Mouse (Mus musculus) kidney, postnatal 0 days (tissue): ENCODE measurements at regions not wholly inside any gene's neighbourhood (a gene's known extent, or its start where the extent isn't known, plus 50 kb on each side); places are given as distances from the start of the nearest gene placed in this dataset.

ENCODE experiments used
- ATAC-seq: fragments of 200-750 bp; cut with Nextera tagmentation; replicated peaks from 2 replicates; pipeline ENCODE4 v1.8.0; 2017; ENCODE audit warnings: low read depth, moderate number of reproducible peaks, moderate TSS enrichment, moderate library complexity; ENCODE audit not compliant: low FRiP score
- DNase-seq: peaks from one replicate; pipeline ENCODE4 v3.0.0-alpha.2; 2016; ENCODE audit warnings: low spot score
- H3K27ac ChIP-seq: fragments of 300-500 bp; sonication (generic); 2 replicates; pipeline ENCODE4 v1.5.1; 2014; ENCODE audit warnings: mild to moderate bottlenecking
- H3K27me3 ChIP-seq: fragments of 300-500 bp; sonication (generic); 2 replicates; pipeline ENCODE4 v1.6.1; 2014; ENCODE audit warnings: low read length, mixed read lengths; ENCODE audit not compliant: insufficient read depth
- H3K36me3 ChIP-seq: fragments of 300-500 bp; sonication (generic); 2 replicates; pipeline ENCODE4 v1.6.1; 2014; ENCODE audit warnings: low read length, mixed read lengths; ENCODE audit not compliant: insufficient read depth
- H3K4me1 ChIP-seq: fragments of 300-500 bp; sonication (generic); replicated peaks from 2 replicates; pipeline ENCODE4 v1.6.1; 2014; ENCODE audit warnings: antibody characterized with exemption, low read length, mixed read lengths; ENCODE audit not compliant: insufficient read depth
- H3K4me2 ChIP-seq: fragments of 300-500 bp; sonication (generic); 2 replicates; pipeline ENCODE4 v1.6.1; 2014; ENCODE audit warnings: mild to moderate bottlenecking, low read length, moderate library complexity, mixed read lengths
- H3K4me3 ChIP-seq: fragments of 300-500 bp; sonication (generic); replicated peaks from 2 replicates; pipeline ENCODE4 v1.5.1; 2014; ENCODE audit warnings: low read depth, low read length
- H3K9ac ChIP-seq: fragments of 300-500 bp; sonication (generic); 2 replicates; pipeline ENCODE4 v1.6.1; 2014; ENCODE audit warnings: low read depth, low read length
- H3K9me3 ChIP-seq: fragments of 300-500 bp; sonication (generic); replicated peaks from 2 replicates; pipeline ENCODE4 v1.6.1; 2016; ENCODE audit warnings: low read length, inconsistent platforms, mixed read lengths
- CTCF ChIP-seq: IDR thresholded peaks from 2 replicates; pipeline ENCODE4 v1.5.1; 2016; ENCODE audit warnings: antibody characterized with exemption, low read depth, mild to moderate bottlenecking, moderate library complexity
- WGBS: fragments of 180-500 bp; shearing (Covaris S2); extraction: QIAGEN DNeasy Blood & Tissue Kit; methylation state at CpG from one replicate; pipeline ENCODE4 v1.1.7; 2014; 5-methylcytosine and 5-hydroxymethylcytosine counted together

- no peak overlapping the region for H3K27ac ChIP-seq
- no peak overlapping the region for H3K9ac ChIP-seq
- H3K36me3 ChIP-seq = no peaks in the 10 kb centered on the region
- H3K4me2 ChIP-seq = no peak overlapping the region
- no peak overlapping the region for H3K4me3 ChIP-seq
- DNase-seq (no peak), ATAC-seq (no peak)
- 73% methylated on average over 2 of the region's 2 CpGs for WGBS
- no peaks in the 10 kb centered on the region for H3K27me3 ChIP-seq
- no peaks in the 10 kb centered on the region for H3K9me3 ChIP-seq
- no peak for TF ChIP-seq CTCF
- no peaks in the 10 kb centered on the region for H3K4me1 ChIP-seq
These were observed 734.7 kb downstream of the Ntrk3 start for GRCm38 (mm10) chr7:78003086-78003485.

- ATAC-seq (no peak), DNase-seq (no peak)
- WGBS = 76% methylated on average over 2 of the region's 2 CpGs
- Histone ChIP-seq H3K27me3 (no peaks in the 10 kb centered on the region), H3K9ac (no peak overlapping the region), H3K4me1 (no peaks in the 10 kb centered on the region), H3K36me3 (no peaks in the 10 kb centered on the region), H3K9me3 (no peaks in the 10 kb centered on the region), H3K4me2 (no peak overlapping the region), H3K4me3 (no peak overlapping the region), H3K27ac (no peak overlapping the region)
- no peak for TF ChIP-seq CTCF
These were observed 744.0 kb downstream of the Ntrk3 start for GRCm38 (mm10) chr7:77993840-77994239.

- no peak overlapping the region for H3K4me3 ChIP-seq
These were observed 747.7 kb downstream of the Ntrk3 start for GRCm38 (mm10) chr7:77990150-77990549.

GRCm38 (mm10) chr7:77988177-77988576, 749.6 kb downstream of the Ntrk3 start:
- Histone ChIP-seq H3K9me3 (no peaks in the 10 kb centered on the region), H3K4me3 (no peak overlapping the region), H3K4me2 (no peak overlapping the region), H3K27ac (no peak overlapping the region), H3K4me1 (no peaks in the 10 kb centered on the region), H3K9ac (no peak overlapping the region), H3K36me3 (no peaks in the 10 kb centered on the region), H3K27me3 (no peaks in the 10 kb centered on the region)
- 48% methylated on average over 5 of the region's 5 CpGs for WGBS
- TF ChIP-seq CTCF = no peak
- ATAC-seq (no peak), DNase-seq (no peak)

More at GRCm38 (mm10) chr7:77990150-77990549, 747.7 kb downstream of the Ntrk3 start:
- Histone ChIP-seq H3K36me3 (no peaks in the 10 kb centered on the region), H3K9ac (no peak overlapping the region), H3K4me1 (no peaks in the 10 kb centered on the region), H3K9me3 (no peaks in the 10 kb centered on the region), H3K27me3 (no peaks in the 10 kb centered on the region), H3K27ac (no peak overlapping the region), H3K4me2 (no peak overlapping the region)
- 68% methylated on average over 10 of the region's 10 CpGs for WGBS
- DNase-seq (no peak), ATAC-seq (no peak)
- TF ChIP-seq CTCF = no peak

- DNase-seq = no peak
- no peak overlapping the region for H3K9ac ChIP-seq
- no peak overlapping the region for H3K4me3 ChIP-seq
- 77% methylated on average over 2 of the region's 2 CpGs for WGBS
- no peak overlapping the region for H3K27ac ChIP-seq
- no peaks in the 10 kb centered on the region for H3K36me3 ChIP-seq
- ATAC-seq = no peak
- TF ChIP-seq CTCF = no peak
- no peak overlapping the region for H3K4me2 ChIP-seq
- no peaks in the 10 kb centered on the region for H3K27me3 ChIP-seq
- no peaks in the 10 kb centered on the region for H3K9me3 ChIP-seq
- H3K4me1 ChIP-seq = no peaks in the 10 kb centered on the region
These were observed 771.2 kb downstream of the Ntrk3 start for GRCm38 (mm10) chr7:77966658-77967057.

GRCm38 (mm10) chr7:77933366-77933765, 804.4 kb downstream of the Ntrk3 start:
- no peak for ATAC-seq
- H3K36me3 ChIP-seq = no peaks in the 10 kb centered on the region
- TF ChIP-seq CTCF = no peak
- 50% methylated on average over 2 of the region's 2 CpGs for WGBS
- H3K9me3 ChIP-seq = no peaks in the 10 kb centered on the region
- no peak overlapping the region for H3K27ac ChIP-seq
- H3K9ac ChIP-seq = no peak overlapping the region
- H3K4me3 ChIP-seq = no peak overlapping the region
- H3K27me3 ChIP-seq = no peaks in the 10 kb centered on the region
- H3K4me1 ChIP-seq = no peaks in the 10 kb centered on the region
- DNase-seq = no peak
- no peak overlapping the region for H3K4me2 ChIP-seq
